Mouse (Mus musculus): ENCODE measurements at regions not wholly inside any gene's neighbourhood (a gene's known extent, or its start where the extent isn't known, plus 50 kb on each side); places are given as distances from the start of the nearest gene placed in this dataset.

DNA sequence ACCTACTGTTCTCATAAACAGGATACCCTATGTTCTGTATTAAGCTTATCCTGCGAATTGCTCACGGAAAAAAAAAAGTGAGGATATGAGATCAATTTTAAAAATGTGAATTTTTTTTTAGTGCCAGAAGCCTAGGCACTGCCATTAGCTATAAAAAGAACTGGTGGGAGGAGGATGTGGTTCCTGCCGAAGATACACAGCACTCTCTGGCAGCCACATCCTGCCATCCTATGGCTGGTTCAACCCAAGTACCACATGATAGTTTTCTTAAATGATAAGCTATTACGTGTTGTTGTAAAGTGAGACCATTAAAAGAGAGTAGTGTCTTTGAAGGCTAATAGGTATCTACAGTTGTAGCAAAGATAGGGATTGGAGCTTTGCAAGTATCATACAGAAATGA, 58.2 kb upstream of the Ppp3ca start:
- peak in 1 of 2 experiments; percentile 21 for DNase-seq (ENCODE audit: low spot score in 2 of 2)

DNA sequence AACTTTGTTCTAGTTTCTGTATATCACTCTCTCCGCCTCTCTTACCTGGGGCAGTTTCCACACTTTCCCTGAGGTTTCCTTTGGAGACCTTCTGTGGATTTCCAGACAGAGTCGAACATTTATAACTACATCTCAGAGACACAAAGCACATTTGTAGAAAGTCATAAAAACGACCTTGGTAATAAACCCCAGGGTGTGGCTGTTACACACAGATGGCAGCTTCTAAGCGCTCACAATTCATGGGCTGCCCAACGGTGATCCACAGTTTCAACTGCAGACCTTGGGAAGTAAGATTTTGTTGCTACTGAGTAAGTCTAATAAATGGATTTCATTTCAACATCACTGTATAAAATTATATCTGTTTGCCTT, 59.4 kb upstream of the Ppp3ca start:
- DNase-seq (ENCODE audit: low spot score in 2 of 2) = no peak

DNA sequence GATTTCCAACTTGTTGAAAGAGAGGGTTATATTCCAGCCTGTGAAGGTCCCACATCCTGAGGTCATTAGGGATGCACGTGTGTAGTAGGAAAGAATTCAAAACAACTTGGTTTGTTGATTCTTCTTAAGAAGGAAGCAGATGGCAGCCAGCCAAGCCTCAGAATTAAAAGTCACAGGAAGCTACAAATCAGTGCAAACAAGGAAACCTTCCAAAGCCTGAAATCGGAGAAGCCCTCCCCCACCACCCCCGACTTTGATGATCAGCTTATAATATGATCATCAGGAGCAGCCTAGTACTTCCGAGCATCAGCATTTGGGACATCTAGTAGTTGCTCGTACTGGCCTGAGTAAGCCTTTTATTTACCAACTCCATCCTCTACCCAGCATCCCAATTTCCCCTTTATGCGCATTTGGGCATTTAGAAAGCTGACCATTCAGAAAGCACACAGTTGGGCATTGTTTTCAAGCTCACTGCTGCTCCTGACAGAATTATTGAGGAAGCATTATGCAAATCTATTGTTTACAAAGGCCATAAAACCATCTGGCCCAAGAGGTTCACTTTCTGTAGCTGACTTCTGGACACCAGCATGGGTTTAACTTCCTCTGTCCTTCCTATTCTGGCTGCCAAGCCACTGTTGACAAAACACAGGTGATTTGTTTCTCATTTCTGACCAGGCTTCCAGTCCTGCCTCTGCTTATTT, 59.9 kb upstream of the Ppp3ca start:
- DNase-seq (ENCODE audit: low spot score in 2 of 2) = no peak

DNA sequence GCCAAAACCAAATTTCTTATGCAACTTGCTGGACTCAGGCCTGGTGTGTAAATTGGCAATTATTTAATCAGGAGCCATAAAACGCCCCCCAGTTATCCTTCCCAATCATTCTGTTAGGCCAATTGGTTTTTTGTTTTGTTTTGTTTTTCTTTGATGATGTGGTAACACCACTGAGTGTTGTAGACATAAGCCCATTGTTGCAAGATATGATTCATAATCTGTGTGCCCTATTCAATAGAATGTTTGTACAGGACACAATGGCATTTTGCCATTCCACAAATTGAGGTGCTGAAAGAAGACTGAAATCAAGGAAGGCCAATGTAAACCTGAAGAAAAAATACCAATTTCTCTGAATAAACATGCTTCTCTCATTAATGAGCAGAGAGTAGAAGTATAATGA, 68.2 kb upstream of the Ppp3ca start:
- no peak for DNase-seq (ENCODE audit: low spot score in 2 of 2)

DNA sequence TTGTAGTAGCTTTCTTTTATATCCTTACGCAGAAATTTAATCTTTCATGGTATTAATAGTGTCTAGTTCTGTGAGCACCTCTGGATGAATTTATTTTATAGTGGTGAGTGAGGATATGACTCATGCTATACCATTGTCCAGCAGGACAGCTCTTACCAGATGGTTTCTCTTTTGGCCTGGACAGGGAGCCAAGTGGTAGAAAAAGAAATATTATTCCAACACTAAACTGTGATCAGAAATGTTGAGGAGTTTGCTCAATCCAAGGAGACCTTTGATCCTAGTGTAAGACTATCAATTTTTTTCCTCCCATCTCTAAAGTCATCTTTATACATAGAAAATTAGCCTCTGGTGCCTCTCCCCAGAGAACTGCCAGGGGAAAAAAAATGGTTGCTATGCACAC, 86.0 kb upstream of the Ppp3ca start:
- DNase-seq (ENCODE audit: low spot score in 2 of 2) = no peak

DNA sequence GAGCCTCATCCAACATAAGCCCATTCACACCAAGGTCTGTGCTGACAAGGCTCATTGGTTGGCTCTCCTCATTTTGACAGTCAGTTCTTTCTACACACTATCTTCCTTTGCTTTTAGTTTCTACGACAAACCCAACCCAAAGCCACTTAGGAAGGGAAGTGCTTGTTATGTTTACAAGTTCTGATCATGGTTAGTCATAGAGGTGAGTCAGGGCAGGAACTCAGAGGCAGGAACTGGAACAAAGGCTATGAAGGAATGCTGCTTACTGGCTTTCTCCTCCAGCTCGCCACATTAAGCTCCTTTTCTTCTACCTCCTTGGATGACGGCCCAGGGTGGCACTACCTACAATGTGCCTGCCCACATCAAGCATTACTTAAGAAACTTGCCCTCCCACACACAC, 91.9 kb upstream of the Ppp3ca start:
- DNase-seq (ENCODE audit: low spot score in 2 of 2) = peak in 1 of 2 experiments; percentile 4

DNA sequence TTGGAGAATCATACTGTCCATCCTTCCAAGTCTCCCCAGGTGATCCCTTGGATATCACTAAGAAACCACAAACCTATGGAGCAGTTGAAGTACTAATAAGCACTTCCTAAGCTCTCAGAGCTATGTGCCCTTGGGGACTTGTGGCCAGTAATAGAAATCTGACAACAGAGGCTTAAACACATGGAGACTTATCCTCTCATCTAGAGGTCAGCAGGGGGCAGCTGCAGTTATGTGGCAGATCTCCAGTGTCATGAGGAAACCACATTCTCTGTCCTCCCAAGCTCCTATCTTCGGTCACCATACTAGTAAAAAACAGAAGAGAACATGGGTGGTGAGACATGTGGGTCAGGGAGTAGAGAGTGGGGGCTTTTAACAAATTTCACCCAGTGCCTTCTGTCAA, 99.4 kb upstream of the Ppp3ca start:
- no peak for DNase-seq (ENCODE audit: low spot score in 2 of 2)

DNA sequence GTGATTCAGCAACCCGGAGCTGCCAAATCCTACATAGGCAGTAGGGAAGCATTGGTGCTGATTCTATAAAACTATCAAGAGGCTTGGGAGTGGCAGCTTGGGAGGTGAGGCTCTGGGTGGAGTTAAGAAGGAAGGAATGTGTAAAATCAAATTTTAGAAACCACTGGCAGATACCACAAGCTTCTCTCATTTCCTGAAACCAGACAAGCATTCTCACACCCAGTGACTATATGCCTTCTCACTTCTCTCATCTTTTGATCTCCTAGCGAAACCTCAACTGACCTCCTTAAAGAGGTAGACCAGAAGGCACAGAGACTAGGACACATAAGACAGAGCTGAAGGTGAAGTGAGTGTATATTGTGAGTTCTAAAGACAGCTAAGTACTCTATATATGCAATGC, 113.4 kb upstream of the Ppp3ca start:
- DNase-seq (ENCODE audit: low spot score in 2 of 2) = no peak

DNA sequence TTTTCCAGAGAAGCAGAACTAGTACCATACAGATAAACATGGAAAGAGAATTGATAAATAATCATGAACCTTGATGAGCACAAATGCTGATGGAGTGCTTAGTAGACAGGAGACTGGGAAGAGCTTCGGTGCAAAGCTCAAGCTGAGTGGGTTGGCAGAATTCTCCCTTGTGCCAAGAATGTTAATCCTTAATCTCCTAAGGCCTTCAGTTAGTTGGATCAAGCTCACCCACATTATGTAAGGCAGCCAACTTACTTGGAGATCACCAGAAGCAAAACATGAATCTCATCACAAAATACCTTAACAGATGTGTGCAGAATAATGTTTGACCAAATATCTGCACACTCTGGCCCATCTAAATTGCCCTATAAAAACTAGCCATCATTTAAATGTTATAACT, 120.5 kb upstream of the Ppp3ca start:
- no peak for DNase-seq (ENCODE audit: low spot score in 2 of 2)

DNA sequence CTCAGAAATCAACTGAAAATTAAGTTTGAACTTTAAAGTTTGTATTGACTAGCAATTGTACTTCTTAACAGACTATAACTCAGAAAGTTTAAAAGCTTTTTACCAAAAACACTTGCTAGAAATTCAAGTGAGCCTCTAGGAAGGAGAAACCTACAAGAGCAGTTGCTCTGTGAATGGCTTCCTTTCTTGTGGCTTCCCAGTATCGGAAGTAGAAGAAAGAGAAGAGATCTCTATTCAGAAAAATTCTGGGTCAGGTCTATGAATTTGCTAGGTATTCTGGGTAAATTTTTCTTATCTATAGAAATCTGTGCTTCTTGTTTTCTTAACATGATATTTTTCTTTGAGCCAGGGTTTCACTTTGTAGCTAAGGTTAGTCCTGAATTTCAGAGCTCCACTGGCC, 138.3 kb upstream of the Ppp3ca start:
- DNase-seq (ENCODE audit: low spot score in 2 of 2) = no peak

DNA sequence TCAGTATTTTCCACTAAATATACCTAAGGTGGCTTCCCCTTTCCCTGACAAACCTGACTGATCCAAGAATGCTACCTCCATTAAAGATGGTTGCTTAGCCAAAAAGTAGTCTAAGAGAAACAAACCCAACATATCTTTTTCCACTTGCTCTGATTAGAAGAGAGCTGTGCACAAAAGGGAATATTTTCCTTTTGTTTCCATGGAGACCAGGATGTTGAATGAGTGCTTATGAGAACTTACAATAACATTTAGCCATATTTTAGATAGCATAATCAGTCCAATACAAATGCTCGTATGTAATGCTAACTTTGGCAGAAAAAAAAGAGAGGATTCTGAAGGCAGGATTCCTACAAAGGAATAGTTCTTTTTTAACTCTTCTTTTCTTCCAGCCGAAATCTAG, 161.3 kb upstream of the Ppp3ca start:
- no peak for DNase-seq (ENCODE audit: low spot score in 2 of 2)

DNA sequence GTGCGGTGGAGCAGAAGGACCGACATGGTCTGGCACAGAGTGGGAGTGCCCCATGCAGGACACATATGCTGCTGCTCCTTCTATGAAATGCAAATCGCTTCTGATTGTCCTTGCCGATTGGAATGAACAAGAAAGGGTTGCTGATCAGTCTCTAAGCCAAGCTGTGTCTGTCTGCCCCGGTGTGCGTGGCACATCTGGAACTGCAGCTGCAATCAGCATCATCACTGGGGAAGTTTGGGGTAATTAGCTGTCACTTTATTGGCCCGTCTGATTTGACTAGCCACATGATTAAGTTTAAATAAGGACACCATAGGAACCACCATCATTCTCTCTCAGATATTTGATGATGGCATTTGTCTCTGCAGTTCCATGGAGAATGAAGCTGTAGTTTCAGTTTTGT, 162.9 kb upstream of the Ppp3ca start:
- DNase-seq (ENCODE audit: low spot score in 2 of 2) = no peak

DNA sequence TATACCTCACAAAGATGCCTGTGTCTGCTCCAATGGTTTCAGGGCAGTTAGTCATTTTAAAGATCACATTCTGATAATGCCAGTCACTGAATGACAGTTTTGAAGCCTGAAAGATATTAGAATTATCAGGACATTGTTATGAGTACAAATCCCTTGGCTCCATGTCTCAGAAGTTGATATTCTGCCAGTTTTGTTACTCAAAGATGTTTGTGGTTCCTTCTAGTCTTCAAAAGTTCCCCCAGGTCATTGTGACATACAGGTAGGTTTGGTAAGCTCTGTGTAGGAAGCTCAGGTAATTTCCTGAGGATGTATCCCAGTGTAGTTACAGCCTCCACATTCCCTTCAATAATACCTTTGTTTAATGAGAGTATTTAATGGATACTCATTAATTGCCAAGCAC, 169.0 kb upstream of the Bank1 start:
- no peak for DNase-seq (ENCODE audit: low spot score in 2 of 2)

DNA sequence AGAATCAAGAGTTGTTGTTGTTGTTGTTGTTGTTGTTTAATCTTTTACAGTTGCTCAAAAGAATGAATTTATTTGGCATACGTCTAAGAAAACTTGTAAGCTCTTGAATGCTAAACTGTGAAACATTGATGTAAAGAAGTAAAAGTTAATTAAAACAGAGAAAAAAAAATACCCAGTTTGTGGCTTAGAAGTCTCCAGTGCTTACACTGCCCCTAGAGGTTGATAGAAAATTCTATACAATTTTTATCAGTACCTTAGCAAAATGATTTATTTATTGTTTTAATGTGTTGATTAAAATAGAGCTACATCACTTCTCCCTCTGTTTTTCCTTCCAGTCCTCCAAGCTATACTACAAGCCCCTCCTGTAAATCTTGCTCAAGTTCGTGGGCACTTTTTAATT, 165.8 kb upstream of the Bank1 start:
- no peak for DNase-seq (ENCODE audit: low spot score in 2 of 2)

DNA sequence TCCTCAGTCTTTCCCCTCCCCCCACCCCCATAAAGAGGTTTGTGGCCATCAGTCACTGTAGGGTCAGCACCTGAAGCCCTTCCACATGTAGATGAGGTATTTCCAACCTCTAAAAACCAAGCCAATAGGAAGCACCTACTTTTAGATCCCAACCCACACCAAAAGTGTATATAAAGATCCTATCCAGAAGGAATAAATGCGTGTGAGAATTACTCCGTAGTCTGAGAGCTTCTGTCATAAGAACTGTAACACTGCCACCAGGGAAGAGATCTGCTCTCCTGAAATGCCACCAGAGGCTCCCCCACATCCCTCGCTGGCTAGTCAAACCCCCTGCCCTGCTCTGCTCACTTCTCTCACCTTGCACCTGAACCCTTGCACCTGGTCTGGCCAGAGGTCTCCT, 145.8 kb upstream of the Bank1 start:
- no peak for DNase-seq (ENCODE audit: low spot score in 2 of 2)

DNA sequence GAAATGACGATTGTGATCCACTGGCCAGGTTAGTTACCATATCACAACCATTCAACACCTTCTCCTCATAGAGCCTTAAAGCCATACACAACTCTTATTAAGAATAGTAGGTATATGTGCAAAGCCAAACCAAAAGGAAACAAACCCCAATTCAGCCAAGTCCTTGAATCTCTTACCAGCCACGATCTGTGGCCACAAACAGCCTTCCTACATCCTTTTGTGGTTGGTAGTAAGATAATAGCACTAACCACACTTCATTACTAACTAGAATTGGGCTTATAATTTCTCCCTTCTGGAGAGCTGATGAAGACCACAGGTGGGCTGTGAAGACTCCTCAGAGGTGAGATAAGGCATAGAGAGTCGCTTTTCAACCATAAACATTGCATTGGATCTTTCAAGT, 136.9 kb upstream of the Bank1 start:
- no peak for DNase-seq (ENCODE audit: low spot score in 2 of 2)

DNA sequence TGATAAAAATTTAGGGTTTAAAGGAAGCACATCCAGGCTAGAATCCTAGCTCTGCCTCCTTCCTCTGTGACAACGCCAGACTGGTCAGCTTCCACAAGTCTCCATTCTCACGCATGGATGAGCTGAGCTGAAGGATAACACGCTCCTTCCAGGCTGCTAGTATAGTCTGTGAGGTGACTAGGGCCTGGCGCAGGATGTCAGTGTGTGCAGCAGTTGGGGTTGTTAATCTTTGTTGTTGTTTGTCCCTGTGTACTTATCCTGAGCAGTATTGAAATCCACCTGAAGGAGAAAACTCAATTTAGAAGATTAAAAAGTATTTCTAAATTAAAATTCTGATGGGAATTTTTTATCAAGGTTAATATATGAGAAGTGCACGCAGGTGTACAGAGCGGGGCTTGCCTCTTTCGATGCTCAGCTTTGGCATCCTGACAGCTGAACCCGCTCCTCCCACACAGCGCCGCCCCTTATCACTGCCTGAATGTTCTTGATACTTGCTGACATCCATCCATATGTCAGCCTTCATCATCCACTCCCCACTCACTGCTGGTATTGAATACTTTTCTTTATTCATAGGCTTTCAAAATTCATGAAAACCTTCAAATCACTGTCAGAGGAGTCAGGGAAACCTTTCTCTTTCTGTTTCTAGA, 130.7 kb upstream of the Bank1 start:
- DNase-seq (ENCODE audit: low spot score in 2 of 2) = peak in 1 of 2 experiments; percentile 44

DNA sequence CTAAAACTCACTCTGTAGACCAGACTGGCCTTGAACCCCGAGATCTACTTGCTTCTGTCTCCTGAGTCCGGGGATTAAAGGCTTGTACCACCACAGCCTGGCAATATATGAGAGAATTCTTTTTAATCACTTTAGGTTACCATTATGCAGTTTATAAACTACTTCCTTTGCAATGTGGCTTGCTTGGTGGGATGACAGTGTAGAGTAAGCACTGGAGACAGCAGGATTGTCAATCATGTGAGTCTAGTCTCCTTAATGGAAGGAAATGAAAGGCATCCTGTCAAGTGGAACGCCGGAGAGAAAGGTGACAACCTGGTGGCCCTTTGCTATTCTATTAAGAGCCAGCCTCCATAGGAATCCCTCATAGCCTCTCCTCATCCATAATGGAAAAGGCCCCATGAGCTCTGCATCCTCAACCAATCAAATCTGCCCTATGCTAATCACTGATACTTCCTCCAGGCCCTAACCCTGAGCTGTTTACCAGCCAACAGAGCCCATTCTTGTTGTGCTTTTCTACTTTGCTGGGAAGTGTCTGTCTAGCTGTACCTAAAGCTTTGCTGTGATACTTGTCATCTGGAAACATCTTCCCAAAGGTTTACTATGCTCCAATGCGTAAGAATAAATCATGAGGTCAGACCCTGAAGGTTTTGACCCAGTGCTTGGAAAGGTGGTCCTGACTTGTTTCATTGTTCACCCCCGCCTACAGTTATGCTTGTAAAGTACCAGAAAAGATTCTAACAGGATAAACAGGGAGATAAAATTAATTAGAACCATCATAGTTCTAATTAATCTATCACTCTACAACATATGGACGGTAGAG, 130.0 kb upstream of the Bank1 start:
- DNase-seq (ENCODE audit: low spot score in 2 of 2) = no peak

DNA sequence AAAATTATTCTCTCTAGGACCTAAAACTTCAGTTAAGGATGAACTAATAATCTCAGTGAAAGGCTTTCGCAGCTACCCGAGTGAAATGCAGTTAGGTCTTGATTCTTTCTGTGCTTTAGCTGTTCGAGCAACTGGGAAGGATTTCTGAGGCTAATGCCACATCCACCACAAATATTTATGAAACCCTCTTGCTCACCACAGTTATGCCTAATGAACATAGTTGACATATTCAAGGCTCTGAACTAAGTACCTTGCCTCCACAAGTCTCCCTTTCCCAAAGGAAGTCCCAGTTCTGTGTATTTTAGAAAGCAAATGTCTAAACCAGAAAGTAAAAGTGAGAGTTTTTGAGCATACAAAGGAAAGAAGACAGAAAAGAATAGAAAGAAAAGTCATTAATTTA, 129.1 kb upstream of the Bank1 start:
- no peak for DNase-seq (ENCODE audit: low spot score in 2 of 2)

DNA sequence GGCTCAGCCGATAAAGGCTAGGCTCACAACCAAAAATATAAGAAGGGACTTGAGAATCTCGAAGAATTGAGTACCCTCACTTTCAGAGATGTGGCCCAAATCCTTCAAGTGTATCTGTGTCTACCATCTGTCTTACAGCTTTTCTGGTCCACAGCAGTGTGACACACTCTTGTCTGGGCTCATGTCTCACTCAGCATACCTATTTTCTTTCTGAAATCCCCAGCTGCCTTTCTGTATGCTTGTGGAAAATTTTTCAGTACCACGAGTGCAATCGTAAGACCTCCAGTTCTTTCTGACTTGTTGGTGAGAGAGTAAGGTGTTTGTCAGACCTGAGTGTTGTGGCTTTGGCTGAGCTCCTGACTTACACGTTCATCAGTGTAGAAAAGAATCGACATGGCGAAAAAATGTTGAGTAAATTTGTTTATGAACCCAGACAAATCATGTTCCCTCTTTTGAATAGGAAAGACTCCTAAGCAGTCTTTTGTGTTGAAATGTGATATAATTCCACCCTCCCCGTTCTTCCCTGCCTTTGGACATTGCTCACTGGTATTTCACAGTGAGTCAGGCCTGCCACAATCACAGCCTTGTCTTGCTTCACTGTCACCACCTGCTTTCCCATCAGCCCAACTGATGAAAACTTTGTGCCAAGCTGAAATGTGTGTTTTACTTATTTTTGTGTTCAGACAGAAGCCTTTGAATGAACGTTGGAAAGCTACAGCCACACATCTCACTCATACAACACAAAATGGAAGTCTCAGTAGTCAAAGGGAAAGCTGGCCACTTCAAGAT, 125.3 kb upstream of the Bank1 start:
- DNase-seq (ENCODE audit: low spot score in 2 of 2) = peak in 1 of 2 experiments; percentile 8

DNA sequence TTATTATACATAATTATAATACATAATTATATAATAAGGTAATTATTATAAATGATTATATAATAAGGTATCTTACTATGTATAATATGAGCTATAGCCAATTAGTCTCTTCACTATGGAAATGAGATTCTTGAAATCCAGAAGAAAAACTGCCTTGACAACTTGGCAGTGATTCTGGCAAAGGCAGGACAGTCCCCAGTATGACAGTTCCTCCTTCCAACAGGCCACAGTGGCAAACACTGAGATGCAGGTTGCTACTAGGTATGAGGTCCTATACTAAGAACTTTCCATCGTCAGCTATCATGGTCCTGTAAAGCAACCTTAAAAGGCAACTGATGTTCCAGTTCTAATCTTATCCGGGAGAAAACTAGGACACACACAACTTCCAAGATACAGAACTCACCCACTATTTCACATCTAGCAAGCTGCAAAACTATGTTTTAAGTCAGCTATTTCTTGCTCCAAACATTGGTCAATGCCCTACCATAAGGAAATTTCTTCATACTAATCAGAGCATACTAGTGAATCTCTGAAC, 124.6 kb upstream of the Bank1 start:
- DNase-seq (ENCODE audit: low spot score in 2 of 2) = peak; percentile 11 to 16

DNA sequence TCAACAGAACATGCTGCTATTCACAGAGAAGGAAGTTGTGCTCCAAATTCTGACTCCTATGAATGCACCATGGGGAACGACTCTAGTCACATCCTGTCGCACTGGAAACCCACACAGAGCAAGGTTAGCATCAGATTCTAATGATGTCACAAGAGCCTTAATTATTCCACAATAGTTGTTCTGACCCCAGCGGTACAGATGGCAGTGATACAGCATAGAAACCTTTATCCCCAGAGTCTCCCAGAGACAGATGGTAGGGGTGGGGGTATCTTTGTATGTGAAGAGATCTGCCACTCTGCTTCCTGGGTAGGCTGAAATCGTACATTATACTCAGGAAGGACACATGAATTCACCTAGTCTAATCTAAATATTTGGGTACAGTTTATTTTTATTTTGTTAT, 123.5 kb upstream of the Bank1 start:
- no peak for DNase-seq (ENCODE audit: low spot score in 2 of 2)
